Mouse (Mus musculus): ENCODE data around the gene Mcu. TPM values are rescaled to one million over a fixed set of nuclear protein-coding genes. Genes with fewer than 3 reads are reported as not detected.
A peak's percentile ranks its signal among the peaks of the same experiment; 100 is the strongest.

Mcu gene
- 10 to 100 TPM; 48.0 to 48.6 TPM for total RNA-seq (2021)
- long read RNA-seq, experiment 1, transcript Mcu-202 (8 exons, 2,872 nt) = major isoform, 5 of 10 reads
- long read RNA-seq, experiment 1, partial matches to known transcripts = 0 of 10 reads
- long read RNA-seq, experiment 1, other reads (novel, unspliced or antisense) = 4 of 10 reads
- long read RNA-seq, experiment 2, transcript Mcu-202 (8 exons, 2,872 nt) = major isoform, 5 of 5 reads
- long read RNA-seq, experiment 2, partial matches to known transcripts = 0 of 5 reads
- long read RNA-seq, experiment 2, other reads (novel, unspliced or antisense) = 0 of 5 reads

DNA sequence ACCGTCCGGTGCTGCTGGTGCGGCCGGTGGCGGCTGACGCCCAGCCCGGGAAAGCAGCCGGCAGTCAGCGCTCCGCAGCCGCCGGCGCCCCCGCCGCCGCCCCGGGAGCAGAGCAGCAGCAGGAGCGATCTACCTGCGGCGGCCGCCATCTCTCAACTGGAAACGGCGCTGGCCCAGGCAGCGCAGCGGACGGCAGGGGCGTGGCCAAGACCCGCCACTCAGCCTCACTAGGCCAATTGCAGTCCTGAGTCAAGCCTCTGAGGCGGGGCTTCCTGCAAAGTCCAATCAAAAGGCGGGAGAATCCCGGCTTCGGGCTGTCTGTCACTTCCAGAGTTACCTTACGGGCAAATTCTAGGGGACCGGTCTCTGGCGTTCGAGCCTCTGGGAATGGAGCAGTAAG is at the start of gene Mcu:
TSS of gene Mcu (minus strand) at position 171 of the 400 bp plus-strand sequence.
- DNase-seq (ENCODE audit: low spot score in 2 of 2) = peak; percentile 96 to 97
- intact Hi-C loops (cut with DNase I) = loop anchor here (2.0 kb wide), 1 partner anchor 86 kb away; the partner anchor contains the start of gene Micu1

DNA sequence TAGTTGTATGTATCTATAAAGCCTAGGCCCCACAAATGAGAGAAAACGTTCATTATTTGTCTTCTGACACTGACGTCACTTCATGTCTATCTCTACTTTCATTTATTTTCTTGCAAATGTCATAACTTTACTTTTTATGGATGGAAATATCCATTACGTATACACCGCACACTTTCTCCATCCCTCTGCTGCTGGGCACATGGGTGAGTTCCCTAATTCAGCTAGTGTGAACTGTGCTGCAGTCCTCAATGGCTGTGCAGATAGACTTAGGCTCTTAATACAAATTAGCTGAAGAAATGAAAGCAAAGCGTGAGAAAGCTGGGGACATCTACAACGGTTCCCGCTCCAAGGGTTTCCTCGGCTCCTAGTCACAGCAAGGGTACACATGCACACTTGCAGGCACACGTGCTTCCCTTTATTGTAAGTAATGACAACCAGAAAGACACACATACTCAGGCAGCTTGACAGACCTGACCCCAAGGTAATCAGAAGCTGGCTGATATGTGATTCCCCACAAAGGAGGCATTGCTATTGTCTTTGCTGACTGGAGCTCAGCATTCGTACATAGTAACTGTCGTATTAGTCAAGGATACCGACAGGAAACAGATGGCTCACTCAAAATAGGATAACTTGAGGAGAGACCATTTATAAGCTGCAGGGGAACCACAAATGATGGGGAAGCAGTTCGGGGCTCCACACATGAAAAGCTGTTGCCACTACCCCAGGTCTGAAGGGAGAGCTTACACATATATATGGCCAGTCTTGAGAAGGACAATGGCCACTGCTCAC is 49.2 kb upstream of the Mcu start:
- peak; percentile 17 to 25 for DNase-seq (ENCODE audit: low spot score in 2 of 2)
- intact Hi-C loops (cut with DNase I) = no loop called here

DNA sequence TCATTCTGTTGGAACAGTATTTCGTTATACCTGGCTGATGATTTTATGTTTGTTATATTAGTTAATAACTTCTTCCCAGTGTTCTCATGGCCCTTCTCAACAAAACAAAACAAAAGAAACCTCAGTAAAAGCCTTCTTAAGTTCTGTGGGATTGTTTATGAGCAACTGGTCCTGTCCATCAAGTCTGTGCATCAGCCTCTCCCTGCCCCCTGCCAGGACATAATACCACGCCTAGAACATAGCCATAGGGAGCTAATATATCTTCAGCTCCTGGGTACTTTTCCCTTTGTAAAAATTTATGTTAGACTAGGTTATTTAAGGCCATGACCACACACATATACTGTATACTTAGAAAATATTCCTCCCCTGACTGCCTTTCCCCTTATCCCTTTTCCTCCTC is 48.3 kb upstream of the Mcu start:
- intact Hi-C loops (cut with DNase I) = no loop called here
- no peak for DNase-seq (ENCODE audit: low spot score in 2 of 2)

DNA sequence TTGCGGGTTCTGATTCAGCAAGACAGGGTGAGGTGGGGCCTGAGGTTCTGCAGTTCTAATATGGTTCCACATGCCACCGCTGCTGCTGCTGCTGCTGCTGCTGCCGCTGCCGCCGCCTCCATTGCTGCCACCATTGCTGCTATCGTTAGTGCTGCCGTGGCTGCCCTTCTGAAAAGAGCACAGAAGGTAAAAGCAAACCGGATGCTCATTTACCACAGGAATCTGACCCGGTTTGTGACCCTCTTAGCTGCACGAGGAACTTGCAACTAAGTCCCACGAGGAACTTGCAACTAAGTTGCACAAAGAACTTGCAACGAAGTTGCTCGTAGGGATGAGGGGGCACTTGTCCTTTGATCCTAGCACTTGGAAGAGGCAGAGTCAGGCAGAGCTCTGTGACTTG is 40.3 kb upstream of the Mcu start:
- no peak for DNase-seq (ENCODE audit: low spot score in 2 of 2)
- intact Hi-C loops (cut with DNase I) = no loop called here

DNA sequence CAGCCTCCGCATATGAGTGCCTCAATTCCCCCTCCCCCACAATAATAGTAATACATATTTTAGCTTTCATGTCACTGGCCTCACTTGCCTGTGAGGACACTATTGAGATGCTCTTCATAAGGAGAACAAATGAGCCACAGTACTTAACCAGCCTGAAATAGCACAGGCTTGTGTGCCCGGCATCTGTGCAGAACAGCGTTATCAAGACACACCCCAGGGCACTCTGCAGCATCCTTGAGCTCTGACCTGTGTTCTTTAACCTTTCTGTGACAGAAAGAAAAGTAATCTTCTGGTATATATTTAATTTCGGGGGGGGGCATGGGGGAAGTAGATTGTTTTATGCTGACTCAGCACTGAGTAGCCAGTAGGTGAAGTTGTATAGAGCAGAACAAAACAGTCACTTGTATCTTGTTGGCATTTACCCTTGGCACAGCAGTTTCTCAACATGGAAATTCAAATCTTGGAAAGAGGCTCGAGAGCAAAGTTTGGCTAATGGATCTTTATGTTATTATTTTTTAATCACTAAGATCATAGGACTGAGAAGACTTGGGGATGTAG is 30.4 kb upstream of the Mcu start:
- intact Hi-C loops (cut with DNase I) = no loop called here
- no peak for DNase-seq (ENCODE audit: low spot score in 2 of 2)

DNA sequence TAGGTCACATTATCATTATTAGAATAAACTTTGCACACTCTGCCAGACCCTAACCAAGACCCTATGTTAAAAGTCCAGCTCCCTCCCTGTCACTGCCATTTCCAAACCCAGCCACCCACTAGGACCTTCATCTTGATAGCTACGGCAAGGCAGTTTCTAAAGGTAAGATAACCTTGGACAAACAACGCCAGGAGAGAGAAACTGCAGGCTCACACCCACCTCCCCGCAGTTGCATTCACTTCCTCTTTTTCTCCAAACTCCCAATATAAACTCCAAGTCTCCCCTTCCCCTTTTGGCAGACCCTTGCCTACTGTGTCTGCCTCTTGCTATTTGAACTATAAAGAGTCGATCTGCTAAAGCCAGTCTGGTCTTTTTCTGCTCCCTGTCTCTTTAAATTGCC is 28.7 kb upstream of the Mcu start:
- intact Hi-C loops (cut with DNase I) = no loop called here
- DNase-seq (ENCODE audit: low spot score in 2 of 2) = no peak

DNA sequence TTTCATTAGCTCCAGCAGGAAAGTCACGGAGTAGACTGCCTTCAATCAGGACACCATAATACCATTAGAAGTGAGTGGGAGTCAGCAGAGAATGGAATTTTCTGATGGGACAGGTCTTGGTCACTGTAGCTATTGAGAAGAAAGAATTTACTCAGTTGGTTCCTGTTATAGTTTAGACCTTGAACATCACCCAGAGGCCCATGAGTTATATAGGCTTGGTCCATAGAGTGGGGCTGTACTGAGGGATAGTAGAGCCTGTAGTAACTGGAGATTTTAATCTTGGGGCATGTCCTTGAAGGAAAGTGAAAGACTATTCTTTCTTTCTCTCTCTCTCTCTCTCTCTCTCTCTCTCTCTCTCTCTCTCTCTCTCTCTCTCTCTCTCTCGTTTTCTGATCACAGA is 28.2 kb upstream of the Mcu start:
- intact Hi-C loops (cut with DNase I) = no loop called here
- DNase-seq (ENCODE audit: low spot score in 2 of 2) = no peak

DNA sequence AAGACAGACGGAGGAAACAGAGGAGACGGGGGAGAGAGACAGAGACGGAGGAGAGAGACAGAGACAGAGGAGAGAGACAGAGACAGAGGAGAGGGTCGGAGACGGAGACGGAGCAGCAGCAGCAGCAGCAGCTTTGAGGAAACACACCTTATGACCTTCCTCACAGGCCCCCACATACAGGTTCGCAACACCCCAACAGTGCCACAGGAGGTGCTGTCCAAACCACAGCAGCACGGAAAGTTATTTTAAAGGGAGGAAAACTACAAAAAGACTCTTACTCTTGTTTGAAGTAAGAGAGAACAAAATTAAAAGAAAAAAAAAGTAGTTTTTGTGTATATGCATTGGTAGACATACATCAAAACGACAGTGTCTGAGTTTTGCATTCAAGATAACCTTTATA is 27.2 kb upstream of the Mcu start:
- intact Hi-C loops (cut with DNase I) = no loop called here
- no peak for DNase-seq (ENCODE audit: low spot score in 2 of 2)

DNA sequence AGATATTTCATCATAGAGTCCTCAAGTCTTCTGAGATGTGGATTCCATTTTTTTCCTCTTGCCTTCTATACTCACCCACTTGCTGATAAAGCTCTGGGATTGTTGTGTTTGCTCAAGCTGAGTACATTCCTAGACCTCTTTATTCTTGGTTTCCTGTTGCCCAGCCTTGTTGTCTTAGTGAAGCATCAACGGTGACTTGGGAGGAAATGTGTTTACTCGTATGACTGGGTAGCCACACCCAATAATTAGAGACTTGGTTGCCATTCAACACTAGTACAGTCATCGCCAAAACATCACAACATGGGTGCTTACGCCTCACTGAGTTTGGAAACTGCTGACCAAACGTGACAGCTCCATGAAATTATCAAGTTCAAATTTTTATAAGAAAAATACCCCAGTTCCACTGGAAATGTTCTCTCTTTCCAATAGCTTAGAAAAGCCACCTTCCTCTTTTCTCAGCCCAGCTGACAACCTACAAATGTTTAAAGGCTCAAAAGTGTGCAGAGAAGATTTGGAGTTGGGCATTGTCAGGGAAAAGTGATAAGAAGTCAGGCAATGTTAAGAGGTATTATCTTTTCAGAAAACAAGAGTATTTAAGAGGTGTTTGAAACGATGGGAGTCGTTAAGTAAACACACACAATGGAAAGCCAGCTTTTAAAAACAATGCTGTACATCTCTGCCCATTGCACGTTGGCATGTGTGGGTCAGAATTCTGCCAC is 26.3 kb upstream of the Mcu start:
- intact Hi-C loops (cut with DNase I) = no loop called here
- DNase-seq (ENCODE audit: low spot score in 2 of 2) = no peak

DNA sequence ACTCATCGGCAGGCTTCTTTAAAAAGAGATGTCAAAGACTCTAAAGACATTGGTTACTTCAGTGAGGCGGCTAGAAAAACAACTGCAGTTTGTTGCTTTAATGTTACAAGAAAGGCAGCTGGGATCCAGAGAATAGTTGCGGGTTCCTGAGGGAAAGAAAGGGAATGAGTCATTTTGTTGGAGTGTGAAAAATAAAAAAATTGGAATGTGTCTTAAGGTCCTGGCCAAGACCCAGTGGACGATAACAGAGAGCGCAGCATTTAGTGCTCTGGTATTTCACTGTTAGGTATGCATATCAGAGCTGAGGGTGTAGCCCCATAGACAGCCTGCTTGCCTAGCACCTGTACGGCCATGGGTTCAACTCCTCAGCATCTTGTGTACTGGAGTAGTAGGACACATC is 22.1 kb upstream of the Mcu start:
- DNase-seq (ENCODE audit: low spot score in 2 of 2) = no peak
- intact Hi-C loops (cut with DNase I) = no loop called here

DNA sequence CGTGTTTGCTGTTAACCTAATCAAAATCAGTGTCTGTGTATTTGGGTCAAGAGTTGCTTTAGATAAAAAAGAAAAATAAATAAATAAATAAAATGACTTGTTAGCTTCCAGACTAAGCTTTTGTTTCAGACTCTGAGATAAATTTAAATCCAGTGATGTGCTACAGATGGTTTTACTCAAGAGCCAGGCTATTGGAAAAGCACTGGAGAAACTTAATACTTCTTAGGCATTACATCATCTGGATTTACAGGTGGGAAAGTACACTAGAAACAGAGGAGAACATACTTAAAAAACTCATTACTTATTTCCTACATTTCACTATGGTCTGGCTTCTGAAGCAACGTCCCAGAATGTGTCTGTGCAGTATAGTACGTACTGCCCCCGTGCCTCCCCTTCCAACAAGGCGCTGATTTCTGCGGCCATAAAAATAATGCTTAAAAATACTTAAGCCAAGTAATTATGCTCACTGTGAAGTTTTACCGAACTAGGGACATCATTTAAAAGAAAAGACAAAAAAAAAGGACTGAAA is 21.2 kb upstream of the Mcu start:
- DNase-seq (ENCODE audit: low spot score in 2 of 2) = no peak
- intact Hi-C loops (cut with DNase I) = no loop called here

DNA sequence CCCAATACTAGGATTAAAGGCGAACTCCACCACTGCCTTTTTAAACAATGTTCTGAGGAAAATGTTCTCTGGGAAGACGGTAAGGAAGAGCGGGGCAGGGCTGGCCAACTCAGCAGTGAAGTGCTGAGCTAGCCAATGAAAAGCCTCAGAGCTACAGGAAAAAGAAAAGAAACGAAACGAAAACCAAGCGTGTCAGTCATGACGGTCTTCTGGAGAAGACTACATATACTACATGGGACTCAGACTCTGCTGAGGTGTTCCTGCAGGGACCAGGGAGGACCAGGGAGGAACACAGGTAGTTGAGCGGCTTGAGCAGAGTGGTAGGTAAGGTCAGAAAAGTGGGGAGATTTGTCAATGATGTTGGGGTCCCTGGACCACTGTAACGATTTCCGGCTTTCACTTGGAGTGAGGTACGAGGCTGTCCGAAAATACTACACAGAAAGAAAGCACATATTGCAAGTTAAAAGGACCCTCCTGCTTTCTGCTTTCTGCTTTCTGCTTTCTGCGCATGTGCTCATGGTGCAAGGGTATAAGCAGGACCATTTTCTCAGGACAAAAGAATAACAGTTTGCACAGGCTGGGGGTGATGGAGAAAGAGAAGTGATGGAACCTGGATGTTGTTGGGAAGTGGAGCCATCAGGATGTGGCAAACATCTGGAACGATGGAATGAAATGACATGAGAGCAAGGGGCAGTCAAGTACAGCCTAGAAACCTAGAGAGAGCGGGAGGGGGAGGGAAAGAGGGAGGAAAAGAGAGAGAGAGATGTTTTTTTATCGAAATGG is 20.4 kb upstream of the Mcu start:
- DNase-seq (ENCODE audit: low spot score in 2 of 2) = no peak
- intact Hi-C loops (cut with DNase I) = no loop called here

DNA sequence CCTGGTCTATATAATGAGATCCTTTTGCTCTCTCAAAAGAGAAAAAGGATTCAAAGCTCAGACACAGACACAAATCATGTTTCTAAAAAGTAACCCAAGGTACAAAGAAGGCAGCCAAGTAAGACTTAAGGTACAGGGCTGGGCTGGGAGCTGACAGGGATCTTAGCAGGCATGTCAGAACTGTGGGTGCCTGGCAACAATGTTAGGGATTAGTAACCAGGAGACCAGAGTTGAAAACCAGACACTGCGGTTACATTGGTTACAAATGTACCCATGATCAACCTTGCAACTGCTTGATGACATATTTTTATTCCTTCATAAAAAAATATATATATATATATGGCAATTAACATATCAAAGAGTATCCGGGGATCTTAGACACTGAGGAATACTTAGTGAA is 19.6 kb upstream of the Mcu start:
- no peak for DNase-seq (ENCODE audit: low spot score in 2 of 2)
- intact Hi-C loops (cut with DNase I) = no loop called here

DNA sequence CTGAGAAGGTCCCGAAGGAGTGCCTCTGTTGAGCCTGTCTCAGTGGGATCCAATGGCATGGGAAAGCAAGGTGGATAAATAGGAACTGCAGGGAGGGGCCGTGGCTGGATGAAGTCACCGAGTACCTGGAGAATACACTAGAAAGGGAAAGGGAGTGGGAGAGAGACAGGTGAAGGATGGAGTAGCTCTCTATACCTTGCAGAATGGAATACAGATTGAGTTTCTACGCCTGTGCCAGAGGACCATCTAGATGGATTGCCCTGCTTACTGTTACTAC is 13.0 kb upstream of the Mcu start:
- intact Hi-C loops (cut with DNase I) = no loop called here
- DNase-seq (ENCODE audit: low spot score in 2 of 2) = no peak

DNA sequence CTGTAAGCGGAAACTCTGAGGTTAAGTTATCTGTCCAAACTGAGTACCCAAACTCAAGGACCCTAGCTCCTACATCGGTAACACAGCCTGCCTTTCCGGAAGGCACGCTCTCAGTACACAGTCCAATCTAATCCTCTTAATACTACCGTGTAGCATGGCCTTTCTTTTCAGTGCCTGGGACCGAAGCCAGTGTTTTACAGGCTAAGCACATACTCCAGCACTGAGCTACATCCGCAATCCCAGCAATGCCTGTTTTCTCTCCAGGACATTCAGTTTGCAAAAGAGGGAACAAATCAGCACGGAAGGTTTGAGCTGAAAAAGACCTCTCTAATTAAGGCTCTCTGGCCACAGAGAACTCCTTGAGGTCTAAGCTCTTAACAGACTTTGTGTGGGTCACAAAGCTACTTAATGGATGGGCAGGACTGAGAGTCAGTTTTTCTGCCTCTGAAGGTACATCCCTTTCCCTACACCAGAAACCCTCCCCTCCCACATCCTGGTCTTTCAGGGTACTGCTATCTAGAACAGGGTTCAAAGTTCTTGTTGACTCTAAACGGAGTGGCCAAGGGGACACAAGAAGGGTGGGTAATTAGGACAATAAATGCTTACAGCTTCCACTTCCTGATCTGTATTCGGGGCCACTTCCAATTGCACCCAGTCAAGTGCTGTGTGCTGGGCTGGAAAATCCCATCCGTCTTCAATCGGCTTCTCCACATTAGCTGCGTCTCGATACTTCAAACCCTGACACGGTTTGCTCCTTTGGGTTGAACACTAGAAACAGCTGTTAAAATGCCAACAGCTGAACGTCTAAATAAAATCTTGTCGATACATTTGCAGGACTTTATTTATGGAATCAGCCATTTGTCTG is 12.4 kb upstream of the Mcu start:
- DNase-seq (ENCODE audit: low spot score in 2 of 2) = peak in 1 of 2 experiments; percentile 28
- intact Hi-C loops (cut with DNase I) = no loop called here

DNA sequence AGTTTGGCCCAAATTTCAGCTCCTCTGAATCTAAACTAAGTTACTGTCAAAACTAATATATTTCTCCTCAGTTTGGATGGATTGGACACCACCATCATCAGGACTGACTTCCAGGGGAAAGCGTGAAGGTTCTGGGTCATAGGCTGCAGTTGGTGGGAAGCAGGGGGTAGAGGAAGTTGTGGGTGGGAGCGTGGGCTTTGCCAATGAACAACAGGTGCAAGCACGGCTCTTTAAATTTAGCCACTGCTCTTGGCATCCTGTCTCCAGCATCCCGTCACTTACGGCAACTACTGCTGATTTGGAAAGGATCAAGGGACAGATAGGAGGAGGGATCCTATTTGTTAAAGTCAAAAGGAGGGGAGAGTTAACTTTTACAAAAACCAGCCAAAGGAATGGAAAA is 7.0 kb upstream of the Mcu start:
- intact Hi-C loops (cut with DNase I) = no loop called here
- no peak for DNase-seq (ENCODE audit: low spot score in 2 of 2)

DNA sequence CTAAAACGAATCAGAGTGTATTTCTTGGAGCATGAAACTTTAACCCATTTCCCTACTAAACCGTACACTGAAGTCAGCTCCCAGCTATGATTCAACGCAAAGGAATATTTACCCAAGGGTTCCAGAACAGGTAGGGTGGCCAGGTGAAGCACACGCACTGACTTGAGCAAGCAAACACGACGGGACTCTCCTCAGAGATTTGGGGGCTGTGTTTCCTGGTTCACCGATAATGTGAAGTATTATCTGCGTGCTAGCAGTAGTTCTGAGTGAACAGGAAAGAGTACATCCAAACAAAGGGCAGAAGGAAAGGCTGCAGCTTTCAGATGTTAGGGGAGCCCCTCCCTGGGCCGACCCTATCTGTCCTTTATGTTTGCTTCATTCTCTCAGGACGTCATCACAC is 4.9 kb upstream of the Mcu start:
- no peak for DNase-seq (ENCODE audit: low spot score in 2 of 2)
- intact Hi-C loops (cut with DNase I) = no loop called here

DNA sequence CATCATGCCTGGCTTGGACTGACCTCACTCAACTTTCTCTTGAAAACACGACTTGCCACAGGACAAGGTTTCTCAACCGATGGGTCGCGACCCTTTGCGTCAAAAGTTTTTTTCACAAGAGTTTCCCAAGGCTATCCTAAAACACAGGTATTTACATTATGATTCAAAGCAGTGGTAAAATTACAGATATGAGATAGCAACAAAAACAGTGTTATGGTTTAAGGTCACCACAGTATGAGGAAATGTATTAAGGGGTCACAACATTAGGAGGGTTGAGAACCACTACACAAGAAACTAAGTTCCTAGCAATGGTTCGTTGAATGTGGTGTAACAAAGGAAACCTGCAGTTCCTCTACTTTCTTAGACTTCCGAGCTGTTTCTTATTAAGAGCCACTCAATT is 1.3 kb upstream of the Mcu start:
- no peak for DNase-seq (ENCODE audit: low spot score in 2 of 2)
- intact Hi-C loops (cut with DNase I) = loop anchor here (2.0 kb wide), 1 partner anchor 85 kb away; the partner anchor contains the start of gene Micu1

Data from left cerebral cortex, postnatal 14 days (tissue).